Mouse (Mus musculus): ENCODE measurements around the gene Fam57b.

DNA sequence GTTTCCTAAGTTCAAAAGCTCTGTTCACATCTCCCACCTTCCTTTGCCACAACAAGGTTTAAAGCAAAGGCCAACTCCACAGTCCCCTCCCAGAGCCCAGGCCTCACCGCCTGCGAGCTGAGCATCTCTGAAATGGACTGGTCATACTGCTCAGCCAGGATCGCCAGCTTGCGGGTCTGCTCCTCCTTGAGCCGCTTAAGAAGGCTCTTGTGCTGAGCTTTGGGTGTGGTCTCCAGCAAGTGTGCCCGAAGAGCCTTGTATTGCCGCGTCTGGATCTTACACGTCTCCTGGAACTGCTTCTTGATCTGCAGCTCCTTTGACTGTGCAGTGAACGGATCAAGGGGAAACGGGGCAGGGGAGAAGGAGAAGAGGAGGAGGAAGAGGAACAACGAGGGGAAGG lies 70.5 kb downstream of the Fam57b start:
- TF ChIP-seq EP300 (IDR thresholded peaks at IDR 0.05; ENCODE audit: low read depth) (no peak), CTCF (IDR thresholded peaks at IDR 0.05; ENCODE audit: low read depth) (no peak)

Data from heart, postnatal 0 days (tissue).